Mouse (Mus musculus) cerebellum, adult 2 months (tissue): ENCODE data around the gene Aph1b.

Experiments
- CTCF ChIP-seq: fragments of 200-500 bp; IDR thresholded peaks from 2 replicates; pipeline ENCODE4 v1.5.1; 2011; ENCODE audit warnings: low read depth, mild to moderate bottlenecking, control low read depth, low read length, moderate library complexity, borderline replicate concordance; ENCODE audit not compliant: insufficient read depth
- POLR2A ChIP-seq: fragments of 200-500 bp; IDR thresholded peaks from 2 replicates; pipeline ENCODE4 v1.6.1; 2011; ENCODE audit warnings: low read length, control low read depth, borderline replicate concordance; ENCODE audit not compliant: insufficient read depth

DNA sequence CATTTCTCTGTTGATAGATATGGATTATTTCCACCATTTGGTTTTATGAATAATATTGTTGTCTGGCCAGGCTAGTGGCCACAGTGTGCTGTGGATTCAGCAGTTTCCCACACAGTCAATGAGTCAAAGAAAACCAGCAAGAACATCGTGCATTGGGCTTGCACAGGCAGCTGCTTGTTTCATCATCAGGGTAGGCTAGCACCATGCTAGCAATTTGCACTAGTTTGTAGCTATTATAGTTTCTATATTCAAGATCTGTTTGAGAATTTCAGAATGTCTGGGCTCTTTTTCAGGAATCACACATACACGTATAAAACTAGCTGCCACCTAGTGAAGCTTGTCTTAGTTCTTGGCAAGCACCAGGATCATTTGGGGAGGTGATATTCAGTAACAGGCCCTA, 60.2 kb downstream of the Aph1b start:
- TF ChIP-seq POLR2A, result no peak
- no peak for TF ChIP-seq CTCF
